In genomic region chr12:35063697-35064468, GRCm38 (mm10) we compare ENCODE assay signal across 16 mouse cellular contexts. TPM values are rescaled to one million over a fixed set of nuclear protein-coding genes. Genes with fewer than 3 reads are reported as not detected.
DNase-seq lines count a peak whose midpoint lies in the region; ATAC-seq and TF ChIP-seq lines count a peak whose summit lies in the region.
"Had no signal": no experiment of that assay in that cellular context is flagged by ENCODE, and none has a peak within 500 bp of the region (broad histone marks: within the 10 kb centered on the region; RNA-seq: fewer than 3 reads in every experiment).

No protein-coding gene starts in this region.

- no peaks in the 10 kb centered on the region for H3K9me3 ChIP-seq in forebrain, embryonic 15.5 days
- no peaks in the 10 kb centered on the region for H3K9me3 ChIP-seq in forebrain, embryonic 12.5 days
- no peaks in the 10 kb centered on the region for H3K9me3 ChIP-seq in forebrain, postnatal 0 days (ENCODE audit: low read length)
- H3K9me3 ChIP-seq in intestine, postnatal 0 days (ENCODE audit: control insufficient read depth), result no peaks in the 10 kb centered on the region
- H3K9me3 ChIP-seq: heart, embryonic 10.5 days; liver, embryonic 13.5 days had no signal

- no peaks in the 10 kb centered on the region for H3K4me1 ChIP-seq in forebrain, embryonic 15.5 days
- no peaks in the 10 kb centered on the region for H3K4me1 ChIP-seq in forebrain, embryonic 12.5 days
- peaks cover 8% of the 10 kb centered on the region for H3K4me1 ChIP-seq in lung, adult 2 months (ENCODE audit: control insufficient read depth, insufficient read depth, low read length)
- peaks cover 22% of the 10 kb centered on the region for H3K4me1 ChIP-seq in cerebellum, adult 2 months (ENCODE audit: control insufficient read depth, insufficient read depth, low read length)
- 0 out of 2 replicates have a peak, but pooled peaks cover 3% of the 10 kb centered on the region for H3K4me1 ChIP-seq in forebrain, postnatal 0 days (ENCODE audit: insufficient read depth)
- no peaks in the 10 kb centered on the region for H3K4me1 ChIP-seq in intestine, postnatal 0 days (replicated peaks; ENCODE audit: control insufficient read depth, insufficient read depth, low read length)

- no peaks in the 10 kb centered on the region for H3K27me3 ChIP-seq in forebrain, embryonic 15.5 days
- no peaks in the 10 kb centered on the region for H3K27me3 ChIP-seq in forebrain, embryonic 12.5 days
- no peaks in the 10 kb centered on the region for H3K27me3 ChIP-seq in cerebellum, adult 2 months (ENCODE audit: control insufficient read depth, insufficient read depth, low read length)
- no peaks in the 10 kb centered on the region for H3K27me3 ChIP-seq in forebrain, postnatal 0 days (ENCODE audit: insufficient read depth, low read length)
- H3K27me3 ChIP-seq in intestine, postnatal 0 days (replicated peaks; ENCODE audit: control insufficient read depth, insufficient read depth, low read length), result no peaks in the 10 kb centered on the region
- H3K27me3 ChIP-seq: liver, embryonic 13.5 days had no signal

- H3K4me3 ChIP-seq in forebrain, embryonic 15.5 days, result no peak overlapping the region
- no peak overlapping the region for H3K4me3 ChIP-seq in forebrain, embryonic 12.5 days (replicated peaks)
- H3K4me3 ChIP-seq in lung, adult 2 months (replicated peaks; ENCODE audit: extremely low read depth, low read depth, low read length), result no peak overlapping the region
- H3K4me3 ChIP-seq in cerebellum, adult 2 months (replicated peaks; ENCODE audit: insufficient read depth, low read depth, low read length), result no peak overlapping the region
- H3K4me3 ChIP-seq in forebrain, postnatal 0 days (ENCODE audit: low read depth, low read length), result no peak overlapping the region
- no peak overlapping the region for H3K4me3 ChIP-seq in layer of hippocampus, adult 2 months
- H3K4me3 ChIP-seq in intestine, postnatal 0 days (ENCODE audit: low read depth, low read length), result no peak overlapping the region
- H3K4me3 ChIP-seq: erythroblast, embryonic 14.5 days; heart, embryonic 10.5 days; liver, embryonic 13.5 days had no signal

- 43% methylated on average over 3 of the region's 3 CpGs for WGBS in forebrain, embryonic 15.5 days
- 64% methylated on average over 3 of the region's 3 CpGs for WGBS in forebrain, embryonic 12.5 days
- WGBS in lung, adult 2 months, result 24% methylated on average over 3 of the region's 3 CpGs
- 4% methylated on average over 3 of the region's 3 CpGs for WGBS in cerebellum, adult 2 months
- 33% methylated on average over 3 of the region's 3 CpGs for WGBS in forebrain, postnatal 0 days
- 67% methylated on average over 3 of the region's 3 CpGs for WGBS in intestine, postnatal 0 days

- no peak for TF ChIP-seq CTCF in lung, adult 2 months (IDR thresholded peaks at IDR 0.05; ENCODE audit: insufficient read depth, low read length)
- no peak for TF ChIP-seq CTCF in cerebellum, adult 2 months (IDR thresholded peaks at IDR 0.05; ENCODE audit: borderline replicate concordance, insufficient read depth, low read depth, low read length)
- TF ChIP-seq CTCF in forebrain, postnatal 0 days (IDR thresholded peaks at IDR 0.05; ENCODE audit: low read depth), result no peak
- no peak for TF ChIP-seq CTCF in layer of hippocampus, adult 2 months (conservative IDR thresholded peaks at IDR 0.05)
- no peak for TF ChIP-seq CTCF in intestine, postnatal 0 days (IDR thresholded peaks at IDR 0.05; ENCODE audit: low read depth)

- peak; percentile 71; the same call in 1 of the 2 replicates for ATAC-seq in forebrain, embryonic 15.5 days (replicated peaks)
- no peak for ATAC-seq in forebrain, embryonic 12.5 days (ENCODE audit: low FRiP score)
- no peak for ATAC-seq in forebrain, postnatal 0 days
- ATAC-seq in intestine, postnatal 0 days, result no peak

- no peak for TF ChIP-seq POLR2A in lung, adult 2 months (IDR thresholded peaks at IDR 0.05; ENCODE audit: borderline replicate concordance, extremely low read depth, low read depth, low read length)
- TF ChIP-seq POLR2A in cerebellum, adult 2 months (IDR thresholded peaks at IDR 0.05; ENCODE audit: borderline replicate concordance, insufficient read depth, low read length), result no peak

- DNase-seq in lung, postnatal 36 days, result peak; percentile 64
- DNase-seq in lung, adult 2 months, result no peak
- DNase-seq in cerebellum, adult 2 months, result peak; percentile 76 to 94
- DNase-seq in forebrain, postnatal 0 days, result peak; percentile 5
- no peak for DNase-seq in layer of hippocampus, adult 2 months (ENCODE audit: low spot score in 2 of 2)
- DNase-seq: adrenal gland, postnatal 10 days; gastrocnemius, postnatal 10 days; kidney, adult 8-10 months; liver, embryonic 13.5 days; right cerebral cortex, postnatal 25 days had no signal

- no peaks in the 10 kb centered on the region for H3K36me3 ChIP-seq in forebrain, embryonic 15.5 days
- no peaks in the 10 kb centered on the region for H3K36me3 ChIP-seq in forebrain, embryonic 12.5 days (replicated peaks)
- no peaks in the 10 kb centered on the region for H3K36me3 ChIP-seq in forebrain, postnatal 0 days (ENCODE audit: insufficient read depth)
- H3K36me3 ChIP-seq in intestine, postnatal 0 days (ENCODE audit: control insufficient read depth, insufficient read depth), result no peaks in the 10 kb centered on the region
- H3K36me3 ChIP-seq: heart, embryonic 10.5 days; liver, embryonic 13.5 days had no signal

- no peak overlapping the region for H3K9ac ChIP-seq in forebrain, embryonic 15.5 days (replicated peaks)
- H3K9ac ChIP-seq in forebrain, embryonic 12.5 days, result no peak overlapping the region
- no peak overlapping the region for H3K9ac ChIP-seq in forebrain, postnatal 0 days
- no peak overlapping the region for H3K9ac ChIP-seq in intestine, postnatal 0 days (ENCODE audit: low read depth, low read length)
- H3K9ac ChIP-seq: liver, embryonic 13.5 days had no signal

- H3K4me2 ChIP-seq in forebrain, embryonic 15.5 days (replicated peaks), result no peak overlapping the region
- H3K4me2 ChIP-seq in forebrain, embryonic 12.5 days, result no peak overlapping the region
- H3K4me2 ChIP-seq in forebrain, postnatal 0 days (ENCODE audit: low read depth), result no peak overlapping the region
- no peak overlapping the region for H3K4me2 ChIP-seq in intestine, postnatal 0 days (replicated peaks; ENCODE audit: low read depth)
- H3K4me2 ChIP-seq: liver, embryonic 13.5 days; midbrain, embryonic 11.5 days had no signal

- H3K27ac ChIP-seq in forebrain, embryonic 15.5 days (replicated peaks), result no peak overlapping the region
- H3K27ac ChIP-seq in forebrain, embryonic 12.5 days, result no peak overlapping the region
- H3K27ac ChIP-seq in cerebellum, adult 2 months (ENCODE audit: insufficient read depth, low read length), result peak overlapping the region; percentile 89; the same call in 1 of the 2 replicates
- no peak overlapping the region for H3K27ac ChIP-seq in forebrain, postnatal 0 days (ENCODE audit: low read depth, low read length)
- no peak overlapping the region for H3K27ac ChIP-seq in layer of hippocampus, adult 2 months
- no peak overlapping the region for H3K27ac ChIP-seq in intestine, postnatal 0 days (ENCODE audit: low read depth, low read length)
- H3K27ac ChIP-seq: heart, embryonic 10.5 days; liver, embryonic 13.5 days had no signal

RNA-seq across cellular contexts. Expression of gene Snx13, which starts 16.9 kb away (rescaled TPM):
- 29.8 and 32.1 TPM in 2 replicates for polyA plus RNA-seq in forebrain, embryonic 15.5 days (2015; fragmentation: Nextera tagmentation; extraction: Ambion mirVana)
- 22.5 and 24.4 TPM in 2 replicates for polyA plus RNA-seq in forebrain, embryonic 12.5 days (2016; fragmentation: Nextera tagmentation; extraction: Ambion mirVana)
- 6.6 and 9.4 TPM in 2 replicates for polyA plus RNA-seq in lung, adult 2 months (2012; rRNA removed)
- polyA plus RNA-seq in cerebellum, adult 2 months (2012; rRNA removed), result 26.8 and 27.8 TPM in 2 replicates
- total RNA-seq in forebrain, postnatal 0 days (2014; rRNA removed), result 29.1 and 30.4 TPM in 2 replicates
- polyA plus RNA-seq in forebrain, postnatal 0 days (2015; fragmentation: Nextera tagmentation; extraction: Ambion mirVana), result 15.9 and 25.4 TPM in 2 replicates
- total RNA-seq in layer of hippocampus, adult 2 months (2021), result 10 to 100 TPM; 62.0 to 62.1 TPM
- 21.6 and 26.1 TPM in 2 replicates for polyA plus RNA-seq in intestine, postnatal 0 days (2015; fragmentation: Nextera tagmentation; extraction: Ambion mirVana)

Comparison
In these comparisons a context has a peak if more than half of its experiments do, and no peak if none do; other contexts are left out.
1. DNase-seq: peak in lung, postnatal 36 days (single experiment), cerebellum, adult 2 months (2 of 2) and forebrain, postnatal 0 days (single experiment); none in lung, adult 2 months (single experiment) and layer of hippocampus, adult 2 months (0 of 2).